13 mouse cellular contexts compared by ENCODE assay signal in the genomic region with DNA sequence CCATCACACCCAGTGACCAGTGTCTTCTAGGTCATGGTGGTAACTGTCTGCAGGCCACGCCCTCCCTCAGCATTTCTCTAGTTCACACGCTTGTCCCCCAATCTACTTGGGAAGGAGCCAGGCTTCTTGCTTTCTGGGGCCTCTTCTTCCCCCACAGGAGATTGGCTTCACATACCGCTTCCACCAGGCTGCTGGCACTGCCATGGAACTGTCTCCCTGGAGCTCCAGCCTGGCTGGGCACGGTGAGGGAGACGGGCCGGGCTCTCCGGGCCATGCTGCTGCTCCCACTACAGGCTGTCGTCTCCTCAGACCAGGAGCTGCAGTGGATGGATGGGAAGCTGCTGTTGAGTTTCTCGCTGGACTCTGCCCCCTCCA. TPM values are rescaled to one million over a fixed set of nuclear protein-coding genes. Genes with fewer than 3 reads are reported as not detected.
DNase-seq lines count a peak whose midpoint lies in the region; ATAC-seq and TF ChIP-seq lines count a peak whose summit lies in the region.
"Had no signal": no experiment of that assay in that cellular context is flagged by ENCODE, and none has a peak within 500 bp of the region (broad histone marks: within the 10 kb centered on the region; RNA-seq: fewer than 3 reads in every experiment).

No protein-coding gene starts in this region.

- no peak for DNase-seq in heart, postnatal 0 days (ENCODE audit: low spot score)
- DNase-seq in heart, adult 9 months (ENCODE audit: low spot score in 2 of 2): no peak
- peak; percentile 18 for DNase-seq in midbrain, postnatal 0 days (ENCODE audit: low spot score)
- no peak for DNase-seq in midbrain, embryonic 10.5 days (ENCODE audit: low spot score)
- peak; percentile 49 to 51 for DNase-seq in cerebellum, postnatal 10 days
- no peak for DNase-seq in right cerebral cortex, postnatal 10 days (ENCODE audit: low spot score in 2 of 2)
- no peak for DNase-seq in adrenal gland, adult (ENCODE audit: inconsistent age in 2 of 2, low spot score in 1 of 2)
- DNase-seq: embryo, embryonic 11 days; right cerebral cortex, postnatal 4 days; thymus, adult 2 months had no signal

- ATAC-seq in heart, postnatal 0 days (ENCODE audit: insufficient read depth, low read depth): peak; percentile 27
- ATAC-seq in midbrain, postnatal 0 days (ENCODE audit: low FRiP score): no peak
- ATAC-seq: CD4-positive, CD25-positive, alpha-beta regulatory T cell, adult 4 months had no signal

- TF ChIP-seq CTCF in heart, postnatal 0 days (IDR thresholded peaks at IDR 0.05; ENCODE audit: low read depth): no peak
- no peak for TF ChIP-seq CTCF in midbrain, postnatal 0 days (IDR thresholded peaks at IDR 0.05)

- no peaks in the 10 kb centered on the region for H3K27me3 ChIP-seq in heart, postnatal 0 days (ENCODE audit: control insufficient read depth, insufficient read depth, low read length)
- no peaks in the 10 kb centered on the region for H3K27me3 ChIP-seq in midbrain, postnatal 0 days (ENCODE audit: insufficient read depth, low read length)
- H3K27me3 ChIP-seq in midbrain, embryonic 10.5 days (ENCODE audit: low read depth, poor library complexity, severe bottlenecking): peaks cover 51% of the 10 kb centered on the region

- H3K9me3 ChIP-seq in heart, postnatal 0 days (replicated peaks; ENCODE audit: control insufficient read depth, low read length): no peaks in the 10 kb centered on the region
- H3K9me3 ChIP-seq in midbrain, postnatal 0 days (ENCODE audit: low read length): no peaks in the 10 kb centered on the region
- H3K9me3 ChIP-seq in midbrain, embryonic 10.5 days (replicated peaks): no peaks in the 10 kb centered on the region
- H3K9me3 ChIP-seq: limb, embryonic 15.5 days had no signal

- H3K36me3 ChIP-seq in heart, postnatal 0 days (replicated peaks; ENCODE audit: control insufficient read depth, insufficient read depth, low read length): peaks cover 72% of the 10 kb centered on the region
- H3K36me3 ChIP-seq in midbrain, postnatal 0 days (ENCODE audit: insufficient read depth, low read length): peaks cover 35% of the 10 kb centered on the region
- no peaks in the 10 kb centered on the region for H3K36me3 ChIP-seq in midbrain, embryonic 10.5 days

- no peaks in the 10 kb centered on the region for H3K4me1 ChIP-seq in heart, postnatal 0 days (ENCODE audit: control insufficient read depth, insufficient read depth)
- H3K4me1 ChIP-seq in midbrain, postnatal 0 days (ENCODE audit: insufficient read depth, low read length): no peaks in the 10 kb centered on the region
- peaks cover 22% of the 10 kb centered on the region for H3K4me1 ChIP-seq in midbrain, embryonic 10.5 days

- WGBS in heart, postnatal 0 days: 33% methylated on average over 9 of the region's 9 CpGs
- 54% methylated on average over 9 of the region's 9 CpGs for WGBS in midbrain, postnatal 0 days
- 75% methylated on average over 9 of the region's 9 CpGs for WGBS in midbrain, embryonic 10.5 days

- H3K4me3 ChIP-seq in heart, postnatal 0 days (ENCODE audit: low read depth, low read length): no peak overlapping the region
- no peak overlapping the region for H3K4me3 ChIP-seq in midbrain, postnatal 0 days (ENCODE audit: low read depth, low read length)
- no peak overlapping the region for H3K4me3 ChIP-seq in midbrain, embryonic 10.5 days
- H3K4me3 ChIP-seq: limb, embryonic 15.5 days; megakaryocyte, embryonic 14.5 days had no signal

- H3K27ac ChIP-seq in heart, postnatal 0 days (ENCODE audit: low read depth): 0 out of 2 replicates have a peak overlapping the region, but pooled peaks have one; percentile 9
- H3K27ac ChIP-seq in midbrain, postnatal 0 days (ENCODE audit: low read depth, low read length): no peak overlapping the region
- H3K27ac ChIP-seq in midbrain, embryonic 10.5 days (replicated peaks): no peak overlapping the region
- H3K27ac ChIP-seq: limb, embryonic 15.5 days had no signal

- no peak overlapping the region for H3K4me2 ChIP-seq in heart, postnatal 0 days (ENCODE audit: low read depth, low read length)
- H3K4me2 ChIP-seq in midbrain, postnatal 0 days (ENCODE audit: low read depth, low read length, poor library complexity, severe bottlenecking): no peak overlapping the region
- H3K4me2 ChIP-seq: limb, embryonic 15.5 days had no signal

- no peak for TF ChIP-seq EP300 in heart, postnatal 0 days (IDR thresholded peaks at IDR 0.05; ENCODE audit: low read depth)

- H3K9ac ChIP-seq in heart, postnatal 0 days (replicated peaks; ENCODE audit: low read depth, low read length): no peak overlapping the region
- no peak overlapping the region for H3K9ac ChIP-seq in midbrain, postnatal 0 days (replicated peaks; ENCODE audit: low read length, poor library complexity, severe bottlenecking)
- H3K9ac ChIP-seq: limb, embryonic 15.5 days had no signal

RNA-seq across cellular contexts. Expression of a gene that starts 33.6 kb away (rescaled TPM):
- 1.4 and 2.6 TPM in 2 replicates for total RNA-seq in heart, postnatal 0 days (2014; rRNA removed; ENCODE audit: low replicate concordance)
- polyA plus RNA-seq in heart, postnatal 0 days (2015; fragmentation: Nextera tagmentation; extraction: Ambion mirVana): 3.9 and 4.0 TPM in 2 replicates
- 7.7 and 8.2 TPM in 2 replicates for total RNA-seq in midbrain, postnatal 0 days (2014; rRNA removed)
- 13.2 and 15.3 TPM in 2 replicates for polyA plus RNA-seq in midbrain, postnatal 0 days (2015; fragmentation: Nextera tagmentation; extraction: Ambion mirVana)
- 17.5 and 20.6 TPM in 2 replicates for polyA plus RNA-seq in midbrain, embryonic 10.5 days (2016; fragmentation: Nextera tagmentation; extraction: Ambion mirVana)

Comparison
In these comparisons a context has a peak if more than half of its experiments do, and no peak if none do; other contexts are left out.
1. DNase-seq: peak in midbrain, postnatal 0 days (single experiment) and cerebellum, postnatal 10 days (2 of 2); none in heart, postnatal 0 days (single experiment), heart, adult 9 months (0 of 2), midbrain, embryonic 10.5 days (single experiment), right cerebral cortex, postnatal 10 days (0 of 2) and adrenal gland, adult (0 of 2).